In genomic region chr14:23529720-23530119, GRCm38 (mm10) we compare ENCODE assay signal across 8 mouse cellular contexts.
DNase-seq lines count a peak whose midpoint lies in the region; ATAC-seq lines count a peak whose summit lies in the region.

No protein-coding gene starts in this region.

- no peak overlapping the region for H3K9ac ChIP-seq in kidney, embryonic 14.5 days (ENCODE audit: low read depth, low read length)

- no peak overlapping the region for H3K4me3 ChIP-seq in kidney, embryonic 14.5 days (ENCODE audit: low read length)

- no peak for ATAC-seq in kidney, embryonic 14.5 days (ENCODE audit: low FRiP score, low TSS enrichment)

- H3K4me1 ChIP-seq in kidney, embryonic 14.5 days (ENCODE audit: control insufficient read depth, insufficient read depth, low read length) = no peaks in the 10 kb centered on the region

- H3K27ac ChIP-seq in kidney, embryonic 14.5 days (ENCODE audit: low read depth, low read length) = no peak overlapping the region

- no peaks in the 10 kb centered on the region; the same call in 1 of the 2 replicates for H3K27me3 ChIP-seq in kidney, embryonic 14.5 days (ENCODE audit: control insufficient read depth, insufficient read depth, low read length)

- no peak overlapping the region for H3K4me2 ChIP-seq in kidney, embryonic 14.5 days (replicated peaks; ENCODE audit: low read depth, low read length)

- peak; percentile 22 for DNase-seq in kidney, adult 11 months
- DNase-seq in NIH3T3 (ENCODE audit: low read depth) = peak; percentile 82
- peak; percentile 73 to 80 for DNase-seq in cerebellum, postnatal 10 days
- DNase-seq in gastrocnemius, postnatal 25 days = peak; percentile 21
- DNase-seq in layer of hippocampus, adult 9-10 months (ENCODE audit: low spot score) = peak; percentile 38
- DNase-seq in lung, postnatal 25 days (ENCODE audit: low spot score) = peak; percentile 57
- peak; percentile 39 for DNase-seq in thymus, postnatal 14 days

- 6% methylated on average over 4 of the region's 4 CpGs for WGBS in kidney, embryonic 14.5 days

- H3K36me3 ChIP-seq in kidney, embryonic 14.5 days (ENCODE audit: control insufficient read depth, insufficient read depth, low read length) = no peaks in the 10 kb centered on the region

- H3K9me3 ChIP-seq in kidney, embryonic 14.5 days (ENCODE audit: control insufficient read depth, low read length) = peaks cover 6% of the 10 kb centered on the region

Comparison
In these comparisons a context has a peak if more than half of its experiments do, and no peak if none do; other contexts are left out.
1. DNase-seq: peak in every context shown above with its lines; median percentile 82 in NIH3T3; 76 in cerebellum, postnatal 10 days; 57 in lung, postnatal 25 days; 39 in thymus, postnatal 14 days; 38 in layer of hippocampus, adult 9-10 months; 22 in kidney, adult 11 months; 21 in gastrocnemius, postnatal 25 days.